Mouse (Mus musculus): ENCODE data around the gene Ltbr.

DNA sequence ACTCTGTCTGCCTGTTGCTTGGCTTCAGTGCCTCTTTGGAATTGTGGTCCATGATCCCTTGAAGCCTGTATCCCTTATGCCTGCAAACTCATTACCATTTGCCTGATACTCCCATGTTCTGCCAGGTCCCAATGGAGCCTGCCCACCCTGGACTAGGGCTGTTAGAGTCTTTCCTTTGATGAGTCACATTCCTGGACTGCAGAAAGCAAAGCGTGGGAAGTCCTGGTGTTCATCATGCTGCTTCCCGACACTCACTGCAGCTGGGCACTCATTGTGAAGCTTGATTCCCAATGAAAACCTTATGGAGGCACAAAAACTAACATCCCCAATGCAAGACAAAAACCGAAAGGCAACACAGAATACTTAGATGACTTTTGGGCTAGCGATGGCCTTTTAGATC lies 22.4 kb downstream of the Ltbr start:
- TF ChIP-seq CTCF (IDR thresholded peaks at IDR 0.05; ENCODE audit: insufficient read depth, low read depth, low read length) = no peak
- no peak for TF ChIP-seq POLR2A (IDR thresholded peaks at IDR 0.05; ENCODE audit: insufficient read depth, low read depth, low read length)
